Mouse (Mus musculus) cerebellum, adult 9-10 months (tissue): ENCODE measurements around the gene Socs3.
A peak's percentile ranks its signal among the peaks of the same experiment; 100 is the strongest.

Experiments
- DNase-seq: peaks from one replicate; pipeline ENCODE4 v3.0.0; 2022

The Socs3 gene

GRCm38 (mm10) chr11:117994250-117995057 is 24.6 kb upstream of the Socs3 start:
- no peak for DNase-seq

DNA sequence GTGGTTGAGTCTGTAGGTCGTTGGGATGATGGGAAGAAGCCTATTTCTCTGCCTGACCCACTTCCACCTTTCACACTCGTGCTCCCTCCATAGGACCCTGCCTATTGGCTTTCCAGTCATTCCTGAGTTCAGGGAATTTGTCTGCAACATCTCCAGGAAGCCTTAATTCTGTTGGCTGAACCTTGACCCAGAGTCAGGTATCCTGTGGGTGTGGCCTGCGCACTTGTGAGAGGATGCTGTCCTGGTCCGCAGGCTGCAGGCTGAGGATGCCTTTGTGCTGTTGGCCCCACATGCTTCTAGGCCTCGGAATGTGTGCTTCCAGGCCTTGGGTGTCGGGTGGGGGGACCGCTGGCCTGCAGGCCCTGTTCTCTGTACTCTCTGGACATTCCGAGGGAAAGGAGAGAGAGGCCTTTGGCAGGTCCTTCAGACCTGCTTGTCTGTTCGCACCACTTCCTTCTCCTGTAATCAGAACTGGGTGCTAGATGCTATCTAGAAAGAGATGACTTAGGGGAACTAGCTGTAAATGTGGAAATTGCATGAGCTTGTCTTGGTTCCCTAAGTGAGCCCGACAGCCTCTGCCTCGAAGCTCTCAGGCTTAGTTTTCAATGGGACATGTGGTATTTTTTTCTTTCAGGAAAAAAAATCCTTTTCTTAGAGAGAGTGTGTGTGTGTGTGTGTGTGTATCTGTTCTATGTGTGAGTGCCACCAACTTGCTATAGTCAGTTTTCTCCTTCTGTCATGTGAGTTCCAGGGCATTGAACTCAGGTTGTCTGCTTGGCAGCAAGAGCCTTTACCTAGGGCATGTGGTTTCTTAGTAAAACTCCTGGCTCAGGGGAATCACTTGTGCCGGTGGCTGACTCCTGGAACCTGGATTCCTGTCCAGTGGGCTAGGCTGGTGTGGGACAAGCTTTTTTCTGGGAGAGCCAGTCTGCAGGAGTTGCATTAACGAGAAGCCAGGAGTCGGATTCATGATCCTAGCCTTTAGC is 23.6 kb upstream of the Socs3 start:
- no peak for DNase-seq

DNA sequence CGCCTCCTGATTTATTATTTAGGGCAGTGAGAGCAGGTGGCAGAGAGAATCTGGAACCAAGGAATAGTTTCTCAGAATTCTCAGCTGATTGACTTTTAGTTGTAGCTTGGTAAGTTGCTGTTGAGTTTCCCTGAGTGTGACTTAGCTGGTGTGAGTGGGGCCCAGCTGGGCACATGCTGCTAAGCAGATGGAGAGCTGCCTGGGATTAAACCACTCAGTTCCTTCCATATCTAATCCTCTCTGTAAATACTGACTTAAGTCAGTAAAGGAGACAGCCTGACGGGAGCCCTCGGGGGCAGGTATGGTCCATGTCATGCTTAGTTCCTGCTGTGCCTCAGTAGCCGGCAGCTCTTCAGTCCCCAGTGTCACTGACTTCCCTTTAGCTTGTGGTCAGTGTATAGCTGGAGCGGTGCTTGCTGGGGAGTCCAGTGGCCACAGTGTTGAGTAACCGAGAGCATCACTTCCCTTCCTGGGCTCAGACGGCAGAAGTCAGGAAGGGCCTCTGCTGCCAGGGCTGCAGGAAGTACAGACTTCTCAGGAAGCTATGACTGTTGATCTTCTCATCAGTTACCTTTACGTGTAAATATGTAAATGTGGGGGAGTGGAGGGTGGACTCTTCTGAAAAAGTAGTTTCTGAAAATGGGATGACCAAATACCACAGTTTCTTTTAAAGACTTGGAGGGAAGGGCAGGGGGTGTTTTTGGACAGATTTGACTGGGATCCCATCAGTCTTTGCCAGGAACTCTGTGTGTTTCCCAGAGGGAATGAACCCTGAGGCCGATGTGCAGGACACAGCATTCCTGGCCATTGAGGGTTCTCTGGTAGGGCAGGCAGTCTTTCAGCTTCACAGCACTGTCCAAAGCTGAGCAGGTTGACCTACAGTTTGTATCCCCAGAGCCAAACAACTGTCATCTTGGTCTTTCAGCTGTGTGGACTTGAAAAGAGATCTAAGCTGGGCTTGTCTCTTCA is 21.9 kb upstream of the Socs3 start:
- no peak for DNase-seq

DNA sequence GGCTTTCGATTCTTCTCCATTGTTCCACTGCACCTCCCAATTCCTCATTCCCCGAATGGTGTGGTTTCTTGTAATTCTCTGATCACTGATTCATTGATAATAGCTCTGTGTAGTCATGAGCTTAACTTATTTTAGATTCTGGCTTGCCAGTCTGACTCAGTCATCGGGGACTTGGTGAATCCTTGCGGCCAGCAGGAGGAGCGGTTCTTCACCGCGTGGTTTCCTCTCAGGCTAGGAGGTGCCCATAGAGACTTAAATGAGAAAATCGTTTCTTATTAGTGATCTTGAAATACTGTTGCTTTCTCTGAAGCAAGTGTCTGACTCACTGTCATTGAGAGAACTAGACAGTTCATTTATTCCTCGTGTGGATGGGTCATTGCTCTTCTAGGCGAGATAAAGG is 20.1 kb upstream of the Socs3 start:
- no peak for DNase-seq

- DNase-seq = no peak
Measured at GRCm38 (mm10) chr11:117989241-117989640, 19.4 kb upstream of the Socs3 start.

DNA sequence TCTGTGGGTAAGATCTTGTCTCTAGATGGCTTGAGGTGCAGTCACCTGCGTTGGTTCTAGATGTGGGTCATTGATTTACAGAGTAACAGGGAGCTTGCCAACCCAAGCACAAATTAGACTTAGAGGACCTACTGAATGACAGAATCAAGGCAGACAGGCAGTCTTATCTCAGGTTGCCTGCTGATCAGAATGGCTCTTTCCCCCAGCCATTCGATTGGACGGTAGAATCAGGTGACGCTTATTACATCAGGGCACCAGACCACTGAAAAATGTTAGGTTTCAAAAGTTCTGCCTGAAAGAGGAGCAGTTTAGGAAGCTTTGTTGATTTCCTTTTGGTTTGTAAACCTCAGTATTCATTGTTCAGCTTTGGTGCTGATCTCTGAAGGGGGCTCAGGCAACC is 18.1 kb upstream of the Socs3 start:
- DNase-seq = no peak

- DNase-seq = peak; percentile 34
Measured at GRCm38 (mm10) chr11:117987032-117987451, 17.2 kb upstream of the Socs3 start.

DNA sequence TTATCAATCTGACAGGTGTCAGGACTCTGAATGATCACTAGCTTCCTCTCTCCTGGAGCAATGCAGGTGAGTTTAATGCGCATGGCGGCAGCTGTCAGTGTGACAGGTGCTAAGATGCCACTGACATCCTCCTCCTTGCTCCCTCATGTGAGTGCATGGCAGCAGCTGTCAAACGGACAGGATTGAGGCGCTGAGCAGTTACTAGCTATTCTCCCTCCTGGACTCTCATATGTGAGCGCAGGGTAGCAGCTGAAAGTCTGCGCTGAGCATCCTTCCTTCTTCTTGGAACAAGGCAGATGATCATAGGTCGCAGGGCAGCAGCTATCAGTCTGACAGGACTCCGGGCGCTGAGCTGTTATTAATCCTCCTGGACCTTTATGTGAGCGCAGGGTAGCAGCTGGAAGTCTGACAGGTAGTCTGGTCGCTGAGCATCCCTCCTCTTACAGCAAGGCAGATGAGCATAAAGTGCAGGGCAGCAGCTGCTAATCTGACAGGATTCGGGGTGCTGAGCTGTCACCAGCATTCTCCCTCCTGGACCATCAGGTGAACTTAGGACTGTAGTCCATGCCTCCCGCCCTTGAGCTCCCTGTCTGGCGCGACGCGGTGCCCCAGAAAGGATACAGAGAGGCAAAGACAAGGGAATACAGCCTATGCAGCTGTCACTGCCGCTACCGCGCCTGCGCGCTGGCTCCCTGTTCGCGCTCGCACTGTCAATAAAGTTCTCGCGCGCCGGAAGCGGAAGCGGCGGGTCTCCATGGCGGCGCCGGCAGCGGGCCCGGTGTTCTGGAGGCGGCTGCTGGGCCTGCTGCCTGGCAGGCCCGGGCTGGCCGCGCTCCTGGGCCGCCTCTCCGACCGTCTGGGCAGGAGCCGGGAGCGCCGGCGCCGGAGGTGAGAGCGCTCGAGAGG is 16.5 kb upstream of the Socs3 start, which contains the start of gene Pgs1:
Gene Pgs1 (plus strand): TSS at position 167 of the 906 bp plus-strand sequence.
- DNase-seq = peak; percentile 91

DNA sequence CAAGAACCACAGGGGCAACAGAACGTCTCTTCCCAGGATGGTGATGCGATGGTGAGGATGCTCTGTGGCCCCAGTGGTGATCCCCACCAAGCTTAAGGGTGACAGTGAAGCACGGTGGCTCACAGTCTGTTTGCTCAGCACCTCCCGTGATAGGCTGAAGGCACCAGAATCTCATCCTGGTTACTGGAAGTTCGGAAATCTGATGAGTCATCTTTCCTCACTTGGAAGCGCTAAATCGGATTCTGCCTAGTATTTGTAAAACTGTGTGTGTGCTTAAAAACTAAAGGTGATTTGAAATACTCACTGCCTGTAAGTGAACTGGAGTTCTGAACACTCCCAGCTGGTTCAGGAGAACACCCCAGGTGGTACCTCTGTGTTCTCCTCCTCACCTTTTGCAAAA is 13.9 kb upstream of the Socs3 start:
- no peak for DNase-seq

DNA sequence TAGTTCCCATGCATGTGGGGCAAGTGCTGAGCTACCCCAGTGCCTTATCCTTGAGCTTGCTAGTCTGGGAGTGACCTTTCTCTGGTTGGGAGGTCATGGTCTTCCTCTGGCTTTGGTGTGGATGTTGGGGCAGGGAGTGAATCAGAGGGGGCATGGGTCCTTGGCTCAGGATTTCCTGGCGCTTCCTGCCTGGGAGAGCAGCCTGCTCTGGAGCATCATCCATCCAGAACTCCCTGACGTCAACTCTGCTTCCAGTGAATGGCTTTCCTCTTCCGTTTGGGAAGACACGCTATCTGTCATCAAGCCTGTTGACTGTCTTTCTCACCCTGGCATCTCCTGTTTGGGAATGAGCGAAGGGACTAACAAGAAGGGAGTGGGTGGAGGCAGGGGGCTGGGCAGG is 12.6 kb upstream of the Socs3 start:
- DNase-seq = no peak

GRCm38 (mm10) chr11:117979388-117979787 is 9.5 kb upstream of the Socs3 start:
- DNase-seq = no peak

GRCm38 (mm10) chr11:117977694-117978360 is 8.0 kb upstream of the Socs3 start:
- no peak for DNase-seq

DNA sequence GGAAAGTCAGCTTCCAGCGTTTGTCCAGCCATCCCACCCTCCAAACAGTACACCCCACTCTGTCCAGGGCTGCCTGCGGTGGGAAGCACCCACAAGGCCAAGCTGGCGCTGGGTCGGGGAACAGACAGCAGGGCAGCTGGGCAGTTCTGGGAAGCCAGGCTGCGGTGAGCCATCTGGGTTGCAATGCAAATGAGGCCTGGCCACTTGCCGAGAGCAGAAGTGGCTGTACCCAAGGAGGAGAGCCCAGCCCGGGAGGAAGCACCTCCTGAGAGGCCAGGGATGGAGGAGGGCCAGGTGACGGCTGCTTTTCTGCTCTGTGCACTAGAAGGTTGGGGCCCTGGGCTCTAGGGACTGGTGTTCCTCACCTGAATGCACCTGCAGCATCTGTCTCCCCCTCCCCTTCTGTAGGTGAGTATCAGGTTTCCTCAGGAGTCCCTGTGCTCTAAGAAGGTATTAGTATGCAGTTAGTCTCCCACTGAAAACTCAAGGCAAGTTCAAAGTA is 6.3 kb upstream of the Socs3 start:
- DNase-seq = peak; percentile 52

- no peak for DNase-seq
Measured at GRCm38 (mm10) chr11:117975211-117975967, 5.5 kb upstream of the Socs3 start.

DNA sequence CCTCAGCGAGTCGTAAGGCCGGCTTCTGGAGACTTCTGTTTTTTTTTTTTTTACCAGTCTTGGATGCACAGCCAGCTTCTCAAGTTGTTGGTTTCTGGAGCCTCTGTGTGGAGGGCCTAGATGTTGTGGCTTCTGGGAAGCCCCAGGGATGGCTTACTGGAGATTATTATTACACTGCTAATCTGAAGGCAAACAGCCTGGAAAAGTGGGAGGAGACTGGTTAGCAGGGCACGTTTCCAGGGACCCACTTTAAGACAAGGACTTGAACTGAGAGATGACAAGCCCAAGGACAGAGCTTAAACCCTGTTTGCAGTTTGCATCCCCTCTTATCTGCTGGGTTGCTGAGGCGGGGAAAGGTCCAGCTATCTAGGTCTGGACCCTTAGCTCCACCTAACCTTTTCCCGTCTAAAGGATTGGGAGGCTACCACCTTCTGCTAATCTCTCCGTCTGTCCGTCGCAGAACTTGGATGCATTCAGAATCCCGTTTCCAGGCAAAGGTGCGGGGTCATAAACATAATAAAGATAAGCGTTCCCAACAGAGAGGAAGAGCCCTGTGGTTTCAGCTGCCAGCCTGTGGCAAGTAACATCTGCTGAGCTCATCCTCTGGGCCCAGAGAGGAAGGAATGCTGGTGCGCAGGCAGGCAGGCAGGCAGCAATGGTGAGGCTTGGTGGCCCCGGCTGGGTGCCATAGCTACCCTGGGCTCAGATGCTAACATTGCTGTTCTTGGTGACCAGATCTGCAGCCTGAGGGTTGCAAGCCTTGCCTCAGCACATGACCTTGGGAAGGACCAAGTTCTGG is 4.7 kb upstream of the Socs3 start:
- no peak for DNase-seq

DNA sequence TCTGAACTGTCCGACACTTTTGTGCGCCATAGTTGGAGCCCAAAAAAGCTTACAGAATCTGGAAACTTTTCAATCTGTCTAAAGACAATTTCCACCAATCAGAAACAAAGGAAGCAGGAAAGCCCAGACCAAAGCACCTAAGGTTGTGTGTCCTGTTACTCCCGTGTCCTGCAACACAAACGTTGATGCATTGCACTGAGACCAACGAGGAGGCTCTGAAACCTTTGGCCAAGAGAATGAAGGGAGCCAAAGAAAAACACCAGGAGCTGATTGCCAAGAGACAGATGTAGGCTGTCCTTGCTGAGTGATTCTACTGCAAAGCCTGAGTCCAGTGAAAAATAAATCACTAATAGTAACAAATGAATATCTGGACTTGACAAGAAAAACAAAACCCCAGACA is 3.7 kb upstream of the Socs3 start:
- DNase-seq = no peak

- DNase-seq = no peak
Measured at GRCm38 (mm10) chr11:117972656-117973558, 3.1 kb upstream of the Socs3 start.
